Mouse (Mus musculus) brain, adult 10 weeks (tissue): ENCODE measurements around the gene Pou2af1. TPM values are rescaled to one million over a fixed set of nuclear protein-coding genes. Genes with fewer than 3 reads are reported as not detected.

Source experiments
- polyA plus RNA-seq: library from polyadenylated mRNA; stranded (reverse); fragments of 350-450 nt; fragmentation: Illumina TruSeq; extraction: RNeasy Lipid Tissue Mini Kit (QIAGEN cat#74804); gene quantifications from one replicate; pipeline ENCODE4 v1.2.3, GENCODE M21; 2015; ENCODE audit warnings: low read depth, low replicate concordance

The Pou2af1 gene
- polyA plus RNA-seq = not detected

GRCm38 (mm10) chr9:51213023-51213728 lies at the start of gene Pou2af1:
Gene Pou2af1, plus strand, starts transcription at chr9:51213708.

GRCm38 (mm10) chr9:51165312-51166180 lies 48.0 kb upstream of the Pou2af1 start, which contains the start of gene Gm32742:
Gene Gm32742, minus strand, starts transcription at chr9:51165517.

GRCm38 (mm10) chr9:51278500-51279381 lies 65.2 kb downstream of the Pou2af1 start, which contains the start of gene Colca2:
Gene Colca2, minus strand, starts transcription at chr9:51278569.

Other genes with a start within 250 kb of the Pou2af1 start
- 20.4 TPM for gene Sik2, start 204.6 kb upstream of the Pou2af1 start, polyA plus RNA-seq
- gene Btg4, start 152.8 kb upstream of the Pou2af1 start, polyA plus RNA-seq = not detected
- gene Layn, start 136.6 kb upstream of the Pou2af1 start, polyA plus RNA-seq = 10.4 TPM
- gene 4833427G06Rik, start 111.6 kb upstream of the Pou2af1 start, polyA plus RNA-seq = 1.4 TPM
- not detected for gene Gm32742, start 48.2 kb upstream of the Pou2af1 start, polyA plus RNA-seq
- 2.5 TPM for gene Colca2, start 64.9 kb downstream of the Pou2af1 start, polyA plus RNA-seq
- gene 1810046K07Rik, start 115.2 kb downstream of the Pou2af1 start, polyA plus RNA-seq = not detected